Mouse (Mus musculus) embryo, embryonic 10 days (tissue): ENCODE measurements at regions not wholly inside any gene's neighbourhood (a gene's known extent, or its start where the extent isn't known, plus 50 kb on each side); places are given as distances from the start of the nearest gene placed in this dataset.
"Not testable (repeated sequence)": the region's sequence is repeated elsewhere in the genome, so short reads cannot be mapped to it uniquely, and the experiment has no call there.

Experiments
- DNase-seq: peaks from one replicate; pipeline ENCODE4 v3.0.0-alpha.2; 2015; ENCODE audit warnings: low spot score

DNA sequence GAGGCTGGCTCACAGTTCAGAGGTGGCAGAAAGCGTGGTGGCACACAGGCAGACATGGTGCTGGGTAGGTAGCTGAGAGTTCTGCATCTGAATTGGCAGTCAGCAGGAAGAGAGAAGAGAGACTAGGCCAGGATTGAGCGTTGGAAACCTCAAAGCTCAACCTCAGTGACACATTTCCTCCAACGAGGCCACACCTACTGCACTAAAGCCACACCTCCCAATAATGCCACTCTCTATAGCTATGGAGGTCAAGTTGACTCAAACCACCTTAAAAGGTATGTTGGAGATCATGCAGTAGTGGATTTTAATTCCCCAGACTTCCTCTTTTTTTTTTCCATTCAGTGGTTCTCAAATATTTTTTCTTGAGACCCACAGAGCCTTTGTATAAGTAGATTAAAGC lies 57.1 kb downstream of the Ccdc54 start:
- no peak for DNase-seq

GRCm38 (mm10) chr16:50529511-50530416 lies 61.2 kb downstream of the Ccdc54 start:
- peak; percentile 96 for DNase-seq

DNA sequence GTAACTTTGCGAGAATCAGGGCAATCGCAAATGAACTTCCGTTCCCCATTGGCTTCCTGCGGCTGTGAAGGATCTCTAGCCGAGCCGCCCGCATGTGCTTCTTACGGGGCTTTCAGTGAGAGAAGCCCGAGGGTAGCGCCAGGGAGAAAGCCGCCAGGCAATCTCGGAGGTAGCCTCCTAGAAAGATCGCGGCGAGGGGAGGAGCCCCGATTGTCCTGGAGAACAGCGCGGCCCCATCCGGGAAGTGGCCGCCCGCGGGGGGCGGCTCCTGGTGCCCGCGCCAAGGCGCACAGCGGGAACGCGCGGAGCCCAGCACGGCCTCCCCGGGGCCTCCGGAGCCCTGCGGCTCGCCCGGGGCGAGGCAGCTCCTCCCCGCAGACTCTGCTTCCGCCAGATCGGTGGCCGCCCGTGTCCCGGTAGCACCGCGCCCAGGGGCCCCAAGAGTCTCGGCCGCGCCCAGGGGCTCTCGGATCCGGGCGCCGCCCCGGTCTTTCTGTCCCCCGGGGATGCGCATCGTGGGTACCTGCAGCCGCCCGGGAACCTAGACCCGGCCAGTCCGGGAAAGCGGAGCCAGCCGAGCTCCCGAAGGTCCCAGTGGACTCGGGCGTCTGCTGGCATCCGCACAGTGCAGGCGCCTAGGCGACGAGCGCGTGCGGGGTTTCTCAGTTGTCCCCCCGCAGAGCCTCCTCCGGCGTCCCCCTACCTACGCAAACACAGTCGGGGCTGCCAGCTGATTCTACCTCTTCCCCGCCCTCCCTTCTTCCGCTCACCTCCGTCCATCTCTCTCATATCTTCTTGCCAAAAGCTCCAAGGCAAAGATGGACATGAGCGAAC lies 62.1 kb downstream of the Ccdc54 start:
- peak; percentile 80 for DNase-seq

DNA sequence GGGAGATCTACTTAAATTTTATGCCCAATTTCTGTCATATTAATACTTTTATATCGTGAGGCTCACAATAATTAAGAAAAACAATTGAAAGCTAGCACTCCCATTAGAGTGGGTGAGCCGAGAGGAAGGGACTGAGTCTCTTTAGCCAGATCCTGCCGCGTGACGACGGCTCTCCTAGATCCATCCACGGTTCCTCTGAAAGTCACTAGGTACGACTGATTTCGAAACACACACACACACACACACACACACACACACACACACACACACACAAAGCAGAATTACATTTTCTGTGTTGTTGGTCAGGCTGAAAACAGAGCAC lies 62.6 kb downstream of the Ccdc54 start:
- peak; percentile 75 for DNase-seq

GRCm38 (mm10) chr16:50526930-50527329 lies 64.0 kb downstream of the Ccdc54 start:
- DNase-seq, result not testable (repeated sequence)

DNA sequence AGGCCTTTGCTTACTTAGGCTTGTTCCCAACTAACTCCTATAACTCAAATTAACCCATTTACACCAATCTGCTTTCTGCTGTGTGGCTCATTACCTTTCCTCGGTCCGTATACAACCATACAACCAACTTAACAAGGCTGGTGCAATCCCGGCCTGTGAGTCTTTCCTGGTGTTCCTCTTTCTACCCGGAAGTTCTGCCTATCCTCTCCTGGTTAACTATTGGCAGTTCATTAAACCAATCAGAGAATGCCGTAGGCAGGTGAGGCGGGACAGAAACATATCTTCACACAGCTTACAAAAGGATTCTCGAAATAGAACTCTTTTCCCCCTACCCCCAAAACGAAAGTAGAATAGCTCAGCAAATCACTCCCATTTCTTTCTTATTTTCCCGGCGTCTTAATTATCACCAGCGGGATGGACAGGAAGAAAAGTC lies 65.0 kb downstream of the Ccdc54 start:
- DNase-seq, result no peak

DNA sequence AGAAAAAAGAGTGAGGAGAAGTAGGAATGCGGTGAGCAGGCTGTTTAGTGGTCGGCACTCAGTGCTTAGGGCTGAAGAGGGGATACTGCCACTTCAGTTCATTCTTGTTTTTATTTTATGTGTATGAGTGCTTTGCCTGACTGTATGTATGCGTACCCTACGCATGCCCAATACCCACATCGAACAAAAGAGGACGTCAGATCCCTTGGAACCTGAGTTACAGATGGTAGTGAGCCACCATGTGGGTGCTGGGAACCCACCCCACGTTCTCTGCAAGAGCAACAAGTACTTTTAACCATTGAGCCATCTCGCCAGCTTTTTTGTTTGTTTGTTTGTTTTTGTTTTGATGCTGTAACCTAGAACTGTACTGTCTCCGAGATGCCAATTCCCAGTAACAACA lies 65.5 kb downstream of the Ccdc54 start:
- DNase-seq, result no peak

- DNase-seq, result no peak
Observed at GRCm38 (mm10) chr16:50519610-50520009, 71.3 kb downstream of the Ccdc54 start.

- DNase-seq, result no peak
Observed at GRCm38 (mm10) chr16:50516579-50516978, 74.4 kb downstream of the Ccdc54 start.

DNA sequence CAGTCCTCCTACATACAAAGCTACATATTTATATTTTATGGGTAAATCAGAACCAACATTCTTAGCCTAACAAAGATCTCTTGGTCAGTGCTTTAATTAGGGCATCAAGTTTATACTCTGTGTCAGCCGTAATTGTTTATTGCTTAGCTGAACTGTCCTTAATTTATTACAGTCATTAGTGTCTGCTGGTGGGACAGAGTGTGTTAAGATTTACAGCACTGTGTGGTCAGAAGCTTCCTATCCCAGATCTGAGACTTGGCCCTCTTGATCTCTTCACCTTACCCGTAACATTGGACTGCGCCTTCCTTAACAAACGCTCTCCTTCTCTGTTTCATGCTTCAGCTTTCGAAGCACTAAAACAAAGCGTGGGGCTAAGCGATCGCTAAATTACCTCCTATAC lies 75.9 kb downstream of the Ccdc54 start:
- no peak for DNase-seq

DNA sequence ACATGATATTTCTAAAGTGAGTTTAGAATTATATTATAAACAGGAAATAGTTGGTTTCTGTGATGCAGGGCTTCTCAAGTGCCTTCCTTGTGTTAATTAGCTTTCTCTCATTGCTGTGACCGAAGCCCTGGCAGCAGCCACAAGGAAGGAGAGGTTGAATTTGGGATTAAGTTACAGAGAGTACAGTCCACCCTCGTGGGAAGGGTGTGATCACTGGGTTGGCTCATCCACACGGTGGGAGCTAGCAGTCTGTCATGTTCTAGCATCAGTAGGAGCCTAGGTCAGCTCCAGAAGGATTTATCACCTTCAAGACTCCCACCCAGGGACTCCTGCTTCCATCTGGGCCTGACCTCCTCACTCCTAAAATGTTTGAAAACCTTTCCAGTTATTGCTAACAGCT lies 78.9 kb downstream of the Ccdc54 start:
- DNase-seq, result no peak

DNA sequence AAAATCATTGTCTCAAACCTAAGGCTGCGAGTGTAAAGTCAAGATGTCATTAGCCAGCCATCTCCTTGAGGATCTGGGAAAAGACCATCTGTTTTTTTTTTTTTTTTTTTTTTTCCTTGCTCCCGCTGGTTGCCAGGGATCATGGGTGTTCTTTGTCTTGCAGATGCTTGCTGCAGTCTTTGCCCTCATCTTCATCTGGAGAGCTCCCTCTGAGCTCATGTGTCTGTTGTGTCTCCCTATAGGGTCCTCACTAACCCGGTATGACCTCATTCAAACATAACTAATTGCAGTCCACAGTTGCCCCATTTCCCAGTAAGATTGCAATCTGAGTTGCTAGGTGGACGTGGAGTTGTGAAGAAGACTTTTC lies 77.3 kb upstream of the Bbx start:
- no peak for DNase-seq

DNA sequence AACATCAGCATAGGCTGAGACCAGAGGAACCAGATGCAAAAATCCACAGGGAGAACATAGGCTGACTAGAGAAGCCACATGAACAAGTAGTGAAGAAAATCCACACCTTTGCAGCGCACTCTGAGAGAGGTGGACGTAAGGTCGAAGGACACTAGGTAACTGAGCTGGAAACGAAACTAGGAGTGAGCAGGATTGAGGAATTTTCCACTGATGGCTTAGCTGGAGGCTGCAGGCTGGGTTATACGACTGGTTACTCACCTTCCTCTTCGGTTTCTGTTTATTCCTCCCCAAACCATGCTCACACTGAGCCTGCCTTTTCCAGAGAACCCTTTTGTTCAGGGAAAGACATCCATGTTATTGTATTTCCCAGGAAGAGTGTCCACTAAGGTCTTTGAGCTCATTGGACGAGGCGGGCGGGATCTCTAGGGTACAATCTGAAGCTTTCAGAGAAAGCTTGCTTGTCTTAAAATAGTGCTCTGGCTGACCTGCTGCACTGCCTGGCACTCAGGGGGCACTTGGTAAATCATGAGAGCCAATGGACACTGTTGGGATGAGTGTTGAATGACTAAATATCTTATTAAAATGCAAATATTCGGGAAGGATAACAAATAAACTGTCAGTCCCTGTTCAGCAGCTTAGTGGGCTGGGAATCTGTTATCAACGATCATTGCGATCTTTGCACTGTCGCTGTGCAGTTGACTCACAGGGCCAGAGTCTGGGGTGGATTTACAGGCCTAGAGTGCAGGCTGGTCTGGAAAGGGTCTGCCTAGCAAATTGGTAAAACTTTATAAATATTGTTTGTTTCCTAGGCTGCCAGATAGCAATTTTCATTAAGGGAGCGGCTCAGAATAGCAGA lies 76.7 kb upstream of the Bbx start:
- DNase-seq, result no peak

DNA sequence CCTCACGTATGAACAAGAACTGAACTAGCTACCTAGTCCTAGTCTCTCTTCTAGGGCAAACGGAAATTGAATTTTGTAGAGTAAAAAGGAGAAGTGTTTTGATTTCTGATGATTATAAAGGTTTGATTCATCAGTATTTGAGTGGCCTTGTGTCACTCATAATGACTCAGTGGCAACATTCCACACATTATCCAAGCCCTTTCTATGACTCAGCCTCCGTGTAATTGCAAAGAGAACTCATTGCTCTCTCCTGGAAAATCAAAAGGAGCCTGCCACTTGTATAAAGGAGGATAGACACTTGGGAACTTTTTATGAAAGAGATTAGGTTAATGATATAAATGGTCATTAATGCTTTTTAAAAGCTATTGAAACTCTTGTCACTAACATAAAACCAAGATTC lies 72.4 kb upstream of the Bbx start:
- DNase-seq, result no peak

GRCm38 (mm10) chr16:50498909-50499308 lies 66.7 kb upstream of the Bbx start:
- no peak for DNase-seq

GRCm38 (mm10) chr16:50493662-50494061 lies 61.5 kb upstream of the Bbx start:
- no peak for DNase-seq

DNA sequence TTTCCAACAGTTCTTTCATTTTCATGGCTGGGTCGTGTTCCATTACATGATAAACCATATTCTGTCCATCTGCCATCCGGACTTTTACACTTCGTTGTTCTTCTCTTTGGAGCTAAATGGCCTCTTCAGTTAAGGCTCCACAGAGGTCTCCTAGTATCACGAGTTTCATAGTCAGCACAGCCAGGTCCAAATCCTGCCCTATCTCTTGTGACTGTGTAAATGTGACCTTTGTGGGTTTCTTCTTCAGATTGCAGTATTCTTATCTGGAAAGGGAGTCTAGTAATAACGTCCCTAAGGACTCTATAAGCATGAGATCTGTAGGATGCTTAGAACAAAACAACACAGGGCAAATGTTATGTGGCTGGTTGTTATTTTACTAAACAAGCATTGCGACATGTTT lies 57.1 kb upstream of the Bbx start:
- no peak for DNase-seq

DNA sequence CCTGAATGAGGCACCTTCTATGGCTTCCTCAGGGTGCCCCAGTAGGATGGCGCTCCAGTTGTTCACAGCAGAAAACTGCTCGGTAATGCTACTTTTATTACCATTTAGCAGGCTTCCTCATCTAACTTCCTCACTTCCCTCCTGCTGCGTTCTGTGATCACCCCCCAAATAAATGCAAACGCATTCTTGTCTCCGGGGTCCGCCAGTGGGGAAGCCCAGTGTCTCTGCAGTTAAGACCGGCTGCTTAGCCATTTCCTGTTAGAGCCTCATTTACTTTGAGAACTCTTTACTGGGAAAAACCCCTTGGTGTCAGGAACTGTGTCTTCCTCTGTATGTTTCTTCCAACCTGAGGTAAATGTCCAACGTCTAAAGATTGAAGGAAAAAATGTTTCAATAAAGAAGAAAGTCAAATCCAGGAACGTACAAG lies 50.2 kb upstream of the Bbx start:
- no peak for DNase-seq
